Mouse (Mus musculus) bone marrow, adult 2 months (tissue): ENCODE measurements around the gene Eed. TPM values are rescaled to one million over a fixed set of nuclear protein-coding genes. Genes with fewer than 3 reads are reported as not detected.
"Not testable (repeated sequence)": the region's sequence is repeated elsewhere in the genome, so short reads cannot be mapped to it uniquely, and the experiment has no call there.

ENCODE experiments used
- H3K27ac ChIP-seq: fragments of 200-500 bp; 2 replicates; pipeline ENCODE4 v1.5.1; 2012; ENCODE audit warnings: low read depth, mild to moderate bottlenecking, control low read depth, inconsistent platforms, low read length; ENCODE audit not compliant: control insufficient read depth, poor library complexity, insufficient read depth
- H3K4me1 ChIP-seq: fragments of 200-500 bp; 2 replicates; pipeline ENCODE4 v1.6.1; 2011; ENCODE audit warnings: low read length; ENCODE audit not compliant: control insufficient read depth, insufficient read depth
- H3K4me3 ChIP-seq: fragments of 200-500 bp; replicated peaks from 2 replicates; pipeline ENCODE3; 2011; ENCODE audit warnings: mild to moderate bottlenecking, low read depth, low read length, control low read depth; ENCODE audit not compliant: control insufficient read depth
- CTCF ChIP-seq: fragments of 200-500 bp; IDR thresholded peaks from 2 replicates; pipeline ENCODE4 v1.5.1; 2011; ENCODE audit warnings: low read length, control low read depth; ENCODE audit not compliant: control insufficient read depth, insufficient read depth
- POLR2A ChIP-seq: fragments of 200-500 bp; IDR thresholded peaks from 2 replicates; pipeline ENCODE4 v1.6.1; 2011; ENCODE audit warnings: low read depth, mild to moderate bottlenecking, control low read depth, low read length, borderline replicate concordance; ENCODE audit not compliant: control insufficient read depth
- WGBS: fragments of 180-500 bp; shearing (Covaris S2); methylation state at CpG from one replicate; pipeline ENCODE4 v1.1.7; 2018; 5-methylcytosine and 5-hydroxymethylcytosine counted together
- polyA plus RNA-seq: library from polyadenylated mRNA; stranded (reverse); fragments of >200 nt; gene quantifications from 2 replicates; pipeline ENCODE4 v1.2.4, GENCODE M21; 2011; ENCODE audit warnings: low replicate concordance; ENCODE audit not compliant: missing spikeins, insufficient read depth, insufficient read length

The Eed gene
- polyA plus RNA-seq, 1 experiment = 83.2 TPM

GRCm38 (mm10) chr7:90016930-90017588 lies 36.3 kb upstream of the Eed start:
- WGBS = 48% methylated on average over 5 of the region's 5 CpGs
- Histone ChIP-seq H3K4me1 (peaks cover 2% of the 10 kb centered on the region), H3K27ac (no peak overlapping the region), H3K4me3 (no peak overlapping the region)
- no peak for TF ChIP-seq CTCF
- no peak for TF ChIP-seq POLR2A

- Histone ChIP-seq H3K4me1 (peaks cover 2% of the 10 kb centered on the region), H3K4me3 (no peak overlapping the region), H3K27ac (no peak overlapping the region)
- WGBS = 70% methylated on average over 4 of the region's 4 CpGs
- TF ChIP-seq CTCF (no peak), POLR2A (no peak)
Observed at GRCm38 (mm10) chr7:90016459-90016858, 35.7 kb upstream of the Eed start.

- 74% methylated on average over 8 of the region's 8 CpGs for WGBS
- TF ChIP-seq POLR2A (no peak), CTCF (no peak)
- H3K4me1 ChIP-seq = no peaks in the 10 kb centered on the region
Observed at GRCm38 (mm10) chr7:90006667-90007653, 26.2 kb upstream of the Eed start.

GRCm38 (mm10) chr7:90004781-90005180 lies 24.0 kb upstream of the Eed start:
- WGBS = 88% methylated on average over 3 of the region's 3 CpGs
- TF ChIP-seq POLR2A = no peak
- no peak for TF ChIP-seq CTCF
- Histone ChIP-seq H3K27ac (no peak overlapping the region), H3K4me3 (no peak overlapping the region), H3K4me1 (no peaks in the 10 kb centered on the region)

More at GRCm38 (mm10) chr7:90006667-90007653, 26.2 kb upstream of the Eed start:
- Histone ChIP-seq H3K27ac (no peak overlapping the region), H3K4me3 (no peak overlapping the region)

- no peak for TF ChIP-seq POLR2A
- no peak for TF ChIP-seq CTCF
- H3K4me3 ChIP-seq = no peak overlapping the region
- H3K27ac ChIP-seq = no peak overlapping the region
- H3K4me1 ChIP-seq = peaks cover 1% of the 10 kb centered on the region
- WGBS = 78% methylated on average over 2 of the region's 2 CpGs
Observed at GRCm38 (mm10) chr7:90002375-90002774, 21.6 kb upstream of the Eed start.

- WGBS = 86% methylated on average over 5 of the region's 5 CpGs
- Histone ChIP-seq H3K4me3 (no peak overlapping the region), H3K27ac (no peak overlapping the region), H3K4me1 (peaks cover 1% of the 10 kb centered on the region)
- TF ChIP-seq CTCF (no peak), POLR2A (no peak)
Observed at GRCm38 (mm10) chr7:89999491-89999890, 18.7 kb upstream of the Eed start.

- H3K27ac ChIP-seq = no peak overlapping the region
- peaks cover 1% of the 10 kb centered on the region for H3K4me1 ChIP-seq
Observed at GRCm38 (mm10) chr7:89998624-89999006, 17.8 kb upstream of the Eed start.

GRCm38 (mm10) chr7:89998006-89998623 lies 17.3 kb upstream of the Eed start:
- TF ChIP-seq POLR2A (no peak), CTCF (no peak)
- H3K4me3 ChIP-seq = no peak overlapping the region
- H3K4me1 ChIP-seq = peaks cover 1% of the 10 kb centered on the region
- 22% methylated on average over 10 of the region's 10 CpGs for WGBS
- H3K27ac ChIP-seq = no peak overlapping the region

More at GRCm38 (mm10) chr7:89998624-89999006, 17.8 kb upstream of the Eed start:
- no peak overlapping the region for H3K4me3 ChIP-seq
- TF ChIP-seq POLR2A (no peak), CTCF (no peak)
- 89% methylated on average over 2 of the region's 2 CpGs for WGBS

- not testable (repeated sequence) for H3K4me1 ChIP-seq, H3K27ac ChIP-seq, H3K4me3 ChIP-seq
- WGBS = 41% methylated on average over 5 of the region's 5 CpGs
Observed at GRCm38 (mm10) chr7:89997526-89997925, 16.7 kb upstream of the Eed start.
